Mouse (Mus musculus): ENCODE results near the gene Zc3h4. TPM values are rescaled to one million over a fixed set of nuclear protein-coding genes. Genes with fewer than 3 reads are reported as not detected.
"Not testable (repeated sequence)": the region's sequence is repeated elsewhere in the genome, so short reads cannot be mapped to it uniquely, and the experiment has no call there.

The Zc3h4 gene
- polyA plus RNA-seq, 1 experiment from 2014 or later: 17.5 TPM

GRCm38 (mm10) chr7:16376505-16376904, 24.2 kb upstream of the Zc3h4 start:
- Histone ChIP-seq H3K27ac (replicated peaks) (no peak overlapping the region), H3K4me3 (no peak overlapping the region), H3K9ac (no peak overlapping the region), H3K9me3 (no peaks in the 10 kb centered on the region), H3K4me2 (no peak overlapping the region), H3K4me1 (replicated peaks) (no peaks in the 10 kb centered on the region), H3K36me3 (peaks cover 34% of the 10 kb centered on the region), H3K27me3 (no peaks in the 10 kb centered on the region)
- no peak for ATAC-seq (ENCODE audit: low FRiP score, low read depth)
- WGBS: 93% methylated on average over 1 of the region's 1 CpGs

- H3K27ac ChIP-seq (replicated peaks): peak within 1 kb of the TSS; percentile 81
- H3K4me1 ChIP-seq (replicated peaks): peaks cover 34% of the 10 kb centered on the region
- peak within 1 kb of the TSS; percentile 79 for H3K4me3 ChIP-seq
- H3K9ac ChIP-seq: peak within 1 kb of the TSS; percentile 95
- peak; percentile 96 for ATAC-seq (ENCODE audit: low FRiP score, low read depth)
- no peaks in the 10 kb centered on the region for H3K27me3 ChIP-seq
- WGBS: under 1% methylated on average over 58 of the region's 58 CpGs
- peak within 1 kb of the TSS; percentile 76 for H3K4me2 ChIP-seq
- H3K36me3 ChIP-seq: no peaks in the 10 kb centered on the region
- H3K9me3 ChIP-seq: no peaks in the 10 kb centered on the region
Observed at GRCm38 (mm10) chr7:16387160-16388041, 13.3 kb upstream of the Zc3h4 start, which contains the start of gene Sae1. Gene Sae1 (minus strand): TSS chr7:16387806.

GRCm38 (mm10) chr7:16389942-16390341, 10.8 kb upstream of the Zc3h4 start:
- 92% methylated on average over 2 of the region's 2 CpGs for WGBS
- H3K4me1 ChIP-seq (replicated peaks): peaks cover 27% of the 10 kb centered on the region
- ATAC-seq (ENCODE audit: low FRiP score, low read depth): not testable (repeated sequence)

GRCm38 (mm10) chr7:16392923-16393322, 7.8 kb upstream of the Zc3h4 start:
- Histone ChIP-seq H3K27me3 (no peaks in the 10 kb centered on the region), H3K27ac (replicated peaks) (no peak overlapping the region), H3K4me2 (no peak overlapping the region), H3K9me3 (no peaks in the 10 kb centered on the region), H3K4me1 (replicated peaks) (peaks cover 5% of the 10 kb centered on the region), H3K4me3 (no peak overlapping the region), H3K36me3 (no peaks in the 10 kb centered on the region), H3K9ac (no peak overlapping the region)
- no peak for ATAC-seq (ENCODE audit: low FRiP score, low read depth)
- WGBS: 53% methylated on average over 4 of the region's 4 CpGs

More at GRCm38 (mm10) chr7:16389942-16390341, 10.8 kb upstream of the Zc3h4 start:
- H3K27me3 ChIP-seq; H3K4me3 ChIP-seq; H3K27ac ChIP-seq (replicated peaks); H3K9ac ChIP-seq; H3K9me3 ChIP-seq; H3K36me3 ChIP-seq; H3K4me2 ChIP-seq: not testable (repeated sequence)

- H3K36me3 ChIP-seq: no peaks in the 10 kb centered on the region
- no peak for ATAC-seq (ENCODE audit: low FRiP score, low read depth)
- H3K4me2 ChIP-seq: no peak overlapping the region
- no peak overlapping the region for H3K27ac ChIP-seq (replicated peaks)
- peaks cover 7% of the 10 kb centered on the region for H3K4me1 ChIP-seq (replicated peaks)
- H3K27me3 ChIP-seq: no peaks in the 10 kb centered on the region
- H3K9me3 ChIP-seq: no peaks in the 10 kb centered on the region
- H3K4me3 ChIP-seq: no peak overlapping the region
- H3K9ac ChIP-seq: no peak overlapping the region
- 0% methylated on average over 2 of the region's 2 CpGs for WGBS
Observed at GRCm38 (mm10) chr7:16395944-16396343, 4.8 kb upstream of the Zc3h4 start.

GRCm38 (mm10) chr7:16397465-16397864, 3.2 kb upstream of the Zc3h4 start:
- H3K27ac ChIP-seq (replicated peaks): no peak overlapping the region
- no peaks in the 10 kb centered on the region for H3K27me3 ChIP-seq
- H3K9me3 ChIP-seq: no peaks in the 10 kb centered on the region
- no peak for ATAC-seq (ENCODE audit: low FRiP score, low read depth)
- H3K36me3 ChIP-seq: no peaks in the 10 kb centered on the region
- H3K9ac ChIP-seq: no peak overlapping the region
- 81% methylated on average over 4 of the region's 4 CpGs for WGBS
- H3K4me2 ChIP-seq: no peak overlapping the region
- no peak overlapping the region for H3K4me3 ChIP-seq
- peaks cover 7% of the 10 kb centered on the region for H3K4me1 ChIP-seq (replicated peaks)

- Histone ChIP-seq H3K27me3 (no peaks in the 10 kb centered on the region), H3K9ac (peak overlapping the region; percentile 46), H3K27ac (replicated peaks) (peak overlapping the region; percentile 100), H3K4me1 (replicated peaks) (peaks cover 12% of the 10 kb centered on the region), H3K9me3 (no peaks in the 10 kb centered on the region), H3K36me3 (no peaks in the 10 kb centered on the region), H3K4me3 (peak overlapping the region; percentile 93), H3K4me2 (peak overlapping the region; percentile 77)
- WGBS: 44% methylated on average over 3 of the region's 3 CpGs
- no peak for ATAC-seq (ENCODE audit: low FRiP score, low read depth)
Observed at GRCm38 (mm10) chr7:16398387-16399050, 2.2 kb upstream of the Zc3h4 start.

GRCm38 (mm10) chr7:16399098-16399819, 1.5 kb upstream of the Zc3h4 start:
- no peaks in the 10 kb centered on the region for H3K9me3 ChIP-seq
- peak overlapping the region; percentile 93 for H3K4me3 ChIP-seq
- ATAC-seq (ENCODE audit: low FRiP score, low read depth): peak; percentile 79
- H3K9ac ChIP-seq: peak overlapping the region; percentile 46
- WGBS: under 1% methylated on average over 31 of the region's 31 CpGs
- H3K4me2 ChIP-seq: peak overlapping the region; percentile 77
- H3K4me1 ChIP-seq (replicated peaks): peaks cover 17% of the 10 kb centered on the region
- no peaks in the 10 kb centered on the region for H3K27me3 ChIP-seq
- H3K27ac ChIP-seq (replicated peaks): peak overlapping the region; percentile 100
- no peaks in the 10 kb centered on the region for H3K36me3 ChIP-seq

GRCm38 (mm10) chr7:16399820-16400688, 656 bp upstream of the Zc3h4 start:
- Histone ChIP-seq H3K36me3 (no peaks in the 10 kb centered on the region), H3K4me2 (peak overlapping the region; percentile 77), H3K27ac (replicated peaks) (peak overlapping the region; percentile 100), H3K4me3 (peak overlapping the region; percentile 93), H3K27me3 (no peaks in the 10 kb centered on the region), H3K9me3 (no peaks in the 10 kb centered on the region), H3K4me1 (replicated peaks) (peaks cover 25% of the 10 kb centered on the region), H3K9ac (peak overlapping the region; percentile 100)
- ATAC-seq (ENCODE audit: low FRiP score, low read depth): peak; percentile 96
- WGBS: under 1% methylated on average over 77 of the region's 77 CpGs

GRCm38 (mm10) chr7:16401991-16402431, 1.3 kb downstream of the Zc3h4 start:
- no peak for ATAC-seq (ENCODE audit: low FRiP score, low read depth)
- no peaks in the 10 kb centered on the region for H3K27me3 ChIP-seq
- peak overlapping the region; percentile 93 for H3K4me3 ChIP-seq
- peaks cover 39% of the 10 kb centered on the region for H3K4me1 ChIP-seq (replicated peaks)
- WGBS: under 1% methylated on average over 17 of the region's 17 CpGs
- peak overlapping the region; percentile 100 for H3K27ac ChIP-seq (replicated peaks)
- no peaks in the 10 kb centered on the region for H3K36me3 ChIP-seq
- peak overlapping the region; percentile 100 for H3K9ac ChIP-seq
- peak overlapping the region; percentile 77 for H3K4me2 ChIP-seq
- H3K9me3 ChIP-seq: no peaks in the 10 kb centered on the region

GRCm38 (mm10) chr7:16402449-16402848, 1.7 kb downstream of the Zc3h4 start:
- peaks cover 39% of the 10 kb centered on the region for H3K4me1 ChIP-seq (replicated peaks)
- peak overlapping the region; percentile 100 for H3K27ac ChIP-seq (replicated peaks)
- H3K9me3 ChIP-seq: no peaks in the 10 kb centered on the region
- no peaks in the 10 kb centered on the region for H3K36me3 ChIP-seq
- under 1% methylated on average over 9 of the region's 9 CpGs for WGBS
- H3K9ac ChIP-seq: peak overlapping the region; percentile 100
- H3K27me3 ChIP-seq: no peaks in the 10 kb centered on the region
- peak overlapping the region; percentile 93 for H3K4me3 ChIP-seq
- no peak for ATAC-seq (ENCODE audit: low FRiP score, low read depth)
- peak overlapping the region; percentile 77 for H3K4me2 ChIP-seq
